Mouse (Mus musculus) left cerebral cortex, postnatal 36 days (tissue): ENCODE measurements around the gene Rab11fip3. TPM values are rescaled to one million over a fixed set of nuclear protein-coding genes. Genes with fewer than 3 reads are reported as not detected.

Experiments
- DNase-seq, 2 experiments: peaks; one replicate each; pipeline ENCODE4 v3.0.0; 2021 to 2022; ENCODE audit warnings: low spot score in 2 of 2, mixed read lengths in 1 of 2
- intact Hi-C: fragments of 180-260 bp; cut with DNase I; formaldehyde crosslinking; loops from one replicate; pipeline ENCODE4 v1.15.1; 2025
- total RNA-seq, 2 experiments: library from RNA; stranded (reverse); gene quantifications; 2 replicates each; pipeline ENCODE4 v1.2.3; 2021

Gene Rab11fip3
- total RNA-seq, 2 experiments from 2014 or later: 98.8 to 117 TPM

GRCm38 (mm10) chr17:26008331-26008730 lies 61.0 kb downstream of the Rab11fip3 start:
- intact Hi-C loops: loop anchor here (2.0 kb wide), 1 partner anchor 114 kb away; no protein-coding TSS in a partner anchor
- no peak for DNase-seq

DNA sequence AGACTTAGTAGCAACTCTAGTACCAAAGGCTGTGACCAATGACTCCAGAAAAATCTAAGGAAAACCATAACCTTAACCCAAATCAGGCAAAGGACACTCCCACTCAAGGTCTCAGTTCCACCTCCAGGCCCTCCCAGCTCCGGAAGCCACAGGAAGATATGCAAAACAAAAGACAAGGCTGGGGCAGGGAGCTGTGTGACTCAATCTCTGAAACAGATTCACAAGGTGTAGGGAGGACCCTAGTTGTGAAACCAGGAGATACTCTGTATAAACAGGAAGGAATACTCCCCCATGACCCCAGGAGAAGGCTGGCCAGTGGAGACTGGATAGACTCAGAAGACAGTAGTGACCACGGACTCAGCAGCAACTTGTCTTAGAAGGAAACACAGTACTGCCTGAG lies 61.7 kb downstream of the Rab11fip3 start:
- intact Hi-C loops: loop anchor here (2.0 kb wide), 1 partner anchor 113 kb away; no protein-coding TSS in a partner anchor
- DNase-seq: no peak

DNA sequence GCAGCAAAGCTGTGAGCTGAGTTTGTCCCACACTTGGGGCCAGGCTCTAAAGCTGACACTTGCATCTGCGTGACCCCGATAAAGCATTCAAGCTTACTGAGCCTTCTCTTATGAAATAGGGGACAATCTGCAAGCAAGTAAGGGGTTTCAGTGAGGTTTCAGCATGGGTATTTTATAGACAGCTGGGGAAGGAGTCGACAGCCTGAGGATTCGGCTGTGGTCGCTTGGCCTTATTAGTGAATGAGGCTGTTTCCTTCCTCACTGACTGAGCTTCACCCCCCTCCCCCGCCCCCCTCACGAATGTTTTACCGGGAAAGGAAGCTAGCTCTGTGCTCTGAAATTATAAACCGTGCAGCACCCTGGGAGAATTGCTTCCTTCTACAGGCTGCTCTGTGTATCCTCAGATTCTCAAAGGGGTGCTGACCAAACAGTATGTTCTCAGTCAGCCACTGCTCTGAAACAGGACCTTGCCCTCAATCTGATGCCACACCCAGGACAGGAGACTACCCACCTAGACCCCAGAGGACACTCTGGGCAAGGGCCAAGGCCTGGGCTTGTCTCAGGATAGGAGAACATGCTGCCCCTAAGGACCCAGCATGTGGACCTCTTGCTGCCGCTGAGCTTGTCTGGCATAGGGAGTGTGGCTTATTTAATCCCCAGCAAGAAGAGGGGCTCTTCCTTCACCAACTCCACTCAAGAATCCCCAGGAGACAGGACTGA lies 63.5 kb downstream of the Rab11fip3 start:
- DNase-seq: no peak
- intact Hi-C loops: no loop called here

DNA sequence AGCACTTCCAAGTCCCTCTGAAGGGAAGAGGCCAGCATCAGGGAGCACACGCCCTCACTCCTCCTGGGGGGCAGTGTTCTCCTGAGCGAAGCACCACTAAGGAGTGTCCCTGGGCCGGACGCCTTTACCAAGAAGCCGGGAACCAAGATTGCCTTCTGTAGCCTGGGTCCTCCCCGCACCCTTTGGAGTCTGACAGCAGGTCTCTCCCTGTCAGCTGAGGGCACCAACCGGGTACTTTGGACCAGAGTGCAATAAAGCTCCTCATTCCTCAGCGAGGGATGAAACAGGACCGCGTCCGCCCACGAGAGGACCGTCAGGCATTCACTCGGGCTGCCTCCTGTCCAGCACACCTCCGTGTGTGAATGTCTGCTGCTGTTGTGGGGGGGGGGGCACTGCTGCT lies 64.6 kb downstream of the Rab11fip3 start:
- intact Hi-C loops: no loop called here
- DNase-seq: no peak

- intact Hi-C loops: no loop called here
- no peak for DNase-seq
Measured at GRCm38 (mm10) chr17:26003864-26004263, 65.5 kb downstream of the Rab11fip3 start.

DNA sequence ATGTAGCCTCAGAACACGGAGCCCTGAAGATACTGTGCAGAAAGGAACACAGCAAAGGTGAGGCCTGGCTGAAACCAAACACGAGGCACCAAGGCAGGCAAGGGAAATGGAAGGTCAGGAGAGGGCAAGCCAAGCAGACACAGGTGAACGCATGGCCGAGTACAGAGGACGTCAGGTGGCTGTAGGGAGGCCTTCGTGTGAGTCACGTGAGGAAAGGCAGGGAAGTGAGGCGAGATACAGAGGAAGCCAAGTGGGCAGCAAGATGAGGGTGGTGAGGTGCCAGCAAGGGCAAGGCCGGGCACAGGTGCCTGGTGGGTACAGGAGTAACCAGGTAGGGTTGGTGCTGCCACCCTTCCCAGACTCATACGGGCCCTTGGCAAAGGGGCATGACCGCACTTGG lies 70.9 kb downstream of the Rab11fip3 start:
- intact Hi-C loops: no loop called here
- DNase-seq: no peak

DNA sequence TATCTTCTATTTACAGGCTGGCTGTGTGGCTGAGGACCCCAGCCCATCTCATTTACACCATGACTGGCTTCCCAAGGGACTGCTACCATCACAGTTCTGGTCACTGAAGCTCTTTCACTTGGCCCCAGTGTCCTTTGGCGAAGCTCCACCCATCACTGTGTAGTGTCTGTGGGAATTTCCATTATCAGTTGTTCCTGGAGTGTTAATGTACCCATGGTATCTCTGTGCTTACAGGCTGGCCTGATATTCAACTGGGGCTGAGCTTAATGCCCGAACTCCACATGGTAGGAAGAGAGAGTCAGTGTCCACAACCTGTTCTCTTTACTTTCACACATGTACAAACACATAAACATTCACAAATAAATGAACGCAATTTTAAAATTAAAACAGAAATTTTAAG lies 75.9 kb downstream of the Rab11fip3 start:
- no peak for DNase-seq
- intact Hi-C loops: no loop called here

- no peak for DNase-seq
- intact Hi-C loops: no loop called here
Measured at GRCm38 (mm10) chr17:25992274-25992673, 77.1 kb downstream of the Rab11fip3 start.

DNA sequence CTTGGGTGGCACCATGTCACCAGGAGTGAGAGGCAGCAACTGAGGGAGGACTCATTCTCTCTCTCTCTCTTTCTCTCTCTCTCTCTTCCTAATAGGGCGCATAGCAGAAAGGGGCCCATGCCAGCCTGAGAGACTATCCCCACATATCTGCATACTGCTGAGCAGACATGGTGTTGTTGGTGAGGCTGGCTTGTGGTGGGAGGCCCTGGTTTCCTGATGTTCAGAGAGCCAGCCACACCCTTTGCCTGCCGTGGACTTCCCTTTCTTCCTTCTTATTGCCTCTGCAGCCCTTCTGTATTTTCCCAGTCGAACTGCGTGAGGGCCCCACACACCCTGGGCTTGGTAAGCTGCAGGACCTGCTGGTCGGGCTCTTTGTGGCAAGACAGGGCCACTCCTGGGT lies 79.0 kb downstream of the Rab11fip3 start:
- DNase-seq: no peak
- intact Hi-C loops: no loop called here

- intact Hi-C loops: loop anchor here (5.0 kb wide), 1 partner anchor 43 kb away; the partner anchor contains the start of genes Nhlrc4 and Pigq
- DNase-seq: peak; percentile 95 to 97
Measured at GRCm38 (mm10) chr17:25985306-25986294, 83.8 kb downstream of the Rab11fip3 start, which contains the start of gene Capn15. Capn15 (minus strand) TSS chr17:25985796.

GRCm38 (mm10) chr17:25984556-25985305 lies 84.6 kb downstream of the Rab11fip3 start:
- intact Hi-C loops: loop anchor here (5.0 kb wide), 1 partner anchor 42 kb away; the partner anchor contains the start of genes Nhlrc4 and Pigq
- DNase-seq: peak in 1 of 2 experiments; percentile 32

DNA sequence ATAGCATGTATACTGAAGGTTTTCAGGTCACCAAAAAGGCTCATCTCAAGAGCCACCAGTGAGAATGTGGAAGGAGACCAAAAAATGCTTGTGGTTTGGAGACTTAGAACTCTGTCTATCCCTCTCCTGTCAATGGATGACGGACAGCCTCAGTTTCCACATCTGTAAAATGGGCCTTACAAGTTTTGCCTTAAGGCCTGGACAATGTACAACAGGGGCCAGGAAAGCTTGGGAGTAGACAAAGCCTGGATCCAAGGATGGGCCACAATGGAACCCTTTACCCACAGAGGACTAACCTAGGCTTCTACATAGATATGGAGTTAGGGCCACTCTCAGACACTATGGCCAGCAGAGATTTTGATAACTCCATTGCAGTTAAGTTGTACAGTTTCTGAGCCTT lies 85.3 kb downstream of the Rab11fip3 start:
- intact Hi-C loops: no loop called here
- DNase-seq: no peak

DNA sequence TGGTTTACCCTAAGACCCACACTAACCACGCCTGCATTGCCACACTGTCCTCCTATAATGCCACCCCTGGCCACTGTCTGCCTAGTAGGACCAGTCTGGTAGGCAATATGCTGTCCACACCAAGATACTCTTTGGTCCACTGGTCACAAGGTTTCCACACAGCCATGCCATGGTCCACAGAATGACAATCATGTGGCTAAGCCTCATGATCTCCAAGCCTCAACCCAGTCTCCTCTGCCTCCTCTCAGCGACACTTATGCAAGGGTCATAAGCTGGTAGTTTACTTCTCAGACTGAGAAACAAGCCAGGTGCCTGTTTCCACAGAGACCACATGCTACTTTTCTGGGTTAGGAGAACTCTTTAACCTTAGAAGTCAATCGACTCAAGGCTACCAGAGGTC lies 86.4 kb downstream of the Rab11fip3 start:
- DNase-seq: no peak
- intact Hi-C loops: no loop called here

DNA sequence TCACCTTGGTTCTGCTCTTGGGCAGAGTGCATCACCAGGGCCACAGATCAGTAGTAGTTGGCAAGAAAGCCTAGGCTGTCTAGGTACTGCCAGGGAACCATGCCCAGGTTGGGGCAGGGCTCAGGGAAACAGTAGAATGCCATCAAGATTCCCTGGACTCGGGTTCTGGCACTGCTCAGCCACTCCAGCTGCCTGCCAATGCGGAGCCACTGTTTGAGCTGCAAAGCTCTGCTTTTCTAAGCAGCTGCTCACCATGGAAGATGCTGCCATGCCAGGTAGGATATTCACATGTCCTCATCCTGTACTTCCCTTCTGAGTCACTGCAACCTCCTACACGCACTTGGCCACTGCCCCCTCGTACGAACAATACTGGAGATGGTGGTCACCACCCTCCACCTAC lies 88.5 kb downstream of the Rab11fip3 start:
- intact Hi-C loops: no loop called here
- peak; percentile 38 to 52 for DNase-seq

DNA sequence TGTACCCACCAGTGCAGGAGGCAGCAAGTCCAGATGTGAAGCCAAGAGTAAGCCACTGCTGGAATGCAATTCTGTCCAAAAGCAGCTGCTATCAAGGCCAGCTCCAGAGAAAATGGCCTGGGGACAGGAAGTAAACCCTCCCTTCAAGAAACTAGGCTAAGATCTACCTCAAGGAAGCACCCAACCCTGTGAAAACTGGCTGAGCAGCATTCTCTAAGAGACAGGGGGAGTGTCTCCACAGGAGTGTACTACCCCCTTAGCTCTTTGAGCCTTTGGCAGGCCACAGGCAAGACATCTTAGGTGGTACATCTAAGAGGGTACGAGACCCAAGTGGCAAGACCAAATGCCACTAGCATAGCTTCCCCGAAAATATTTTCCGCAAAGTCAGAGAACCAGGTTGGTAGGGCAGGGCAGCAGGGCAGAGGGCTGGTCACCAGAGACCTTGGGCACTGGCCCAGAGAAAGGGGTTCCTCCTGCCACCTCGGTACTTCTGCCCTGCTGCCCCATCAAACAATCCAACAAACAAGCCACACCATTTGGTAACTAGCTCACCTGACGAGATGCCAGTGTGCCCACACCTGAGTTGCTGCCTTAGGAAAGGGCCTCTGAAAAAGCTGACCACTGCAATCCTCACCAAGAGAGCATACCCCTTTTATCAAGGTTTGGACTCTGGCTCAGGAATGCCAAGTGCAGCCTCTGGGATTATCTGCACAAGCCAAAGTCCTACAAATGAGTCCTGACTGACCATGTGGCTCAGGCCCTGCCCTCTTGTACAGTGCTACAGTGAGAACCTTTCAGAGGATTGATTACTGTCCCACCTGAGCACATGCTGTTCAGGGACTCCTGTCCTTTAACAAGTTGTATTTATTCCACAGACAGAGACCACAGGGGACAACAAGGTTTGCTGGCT lies 89.3 kb downstream of the Rab11fip3 start:
- DNase-seq: no peak
- intact Hi-C loops: no loop called here

DNA sequence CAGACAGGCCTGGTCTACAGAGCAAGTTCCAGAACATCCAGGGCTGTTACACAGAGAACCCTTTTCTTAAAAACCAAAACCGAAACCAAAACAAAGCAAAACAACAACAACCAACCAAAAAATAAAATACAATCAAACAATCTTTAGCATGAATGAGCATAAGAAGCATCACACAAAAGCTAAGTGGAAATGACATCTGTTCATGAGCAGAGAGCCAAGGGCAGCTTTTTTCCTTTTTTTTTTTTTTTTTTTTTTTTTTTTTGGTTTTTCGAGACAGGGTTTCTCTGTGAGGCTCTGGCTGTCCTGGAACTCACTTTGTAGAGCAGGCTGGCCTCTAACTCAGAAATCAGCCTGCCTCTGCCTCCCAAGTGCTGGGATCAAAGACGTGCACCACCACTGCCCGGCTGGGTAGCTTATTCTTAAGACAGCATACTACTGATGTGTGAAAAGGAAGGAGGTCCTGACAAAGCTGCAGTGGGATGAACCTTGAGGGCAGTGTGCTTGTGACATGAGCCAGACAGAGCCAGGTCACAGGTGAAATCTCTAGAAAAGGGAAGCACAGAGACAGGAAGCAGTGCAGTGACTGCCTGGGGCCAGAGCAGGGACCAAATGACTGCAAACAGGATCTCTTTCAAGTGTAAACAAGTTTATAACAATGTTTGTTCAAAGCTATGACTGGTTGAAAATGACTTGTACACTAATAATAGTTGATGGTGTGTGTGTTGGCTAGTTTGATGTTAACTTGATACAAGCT lies 98.2 kb downstream of the Rab11fip3 start:
- intact Hi-C loops: no loop called here
- DNase-seq: no peak

- DNase-seq: no peak
- intact Hi-C loops: no loop called here
Measured at GRCm38 (mm10) chr17:25970448-25970847, 98.9 kb downstream of the Rab11fip3 start.

- DNase-seq: no peak
- intact Hi-C loops: no loop called here
Measured at GRCm38 (mm10) chr17:25968176-25968575, 101.2 kb downstream of the Rab11fip3 start.
